Mouse (Mus musculus): Measurements from ENCODE around the gene Gls2.

DNA sequence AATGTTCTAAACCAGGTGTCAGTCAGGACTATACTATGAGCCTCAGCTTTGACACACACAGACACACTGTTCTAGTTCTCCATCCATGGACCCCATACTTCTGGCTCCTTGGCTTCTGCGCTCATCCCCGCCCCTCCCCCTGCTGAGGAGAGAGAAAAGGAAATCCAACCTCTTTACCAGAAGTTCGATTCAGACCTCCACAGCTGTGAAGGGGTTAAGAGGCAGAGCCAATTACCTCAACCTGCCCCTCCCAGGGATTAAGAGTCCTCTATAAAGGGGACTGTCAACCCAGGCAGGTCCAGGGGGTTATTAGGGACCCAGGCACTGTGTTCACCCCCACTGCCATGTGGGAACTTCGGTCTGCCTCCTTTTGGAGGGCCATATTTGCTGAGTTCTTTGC lies 31.3 kb downstream of the Gls2 start, which contains the start of gene Mip:
- TF ChIP-seq GATA1 (IDR thresholded peaks at IDR 0.05; ENCODE audit: low read length) = no peak
- TF ChIP-seq TAL1 (IDR thresholded peaks at IDR 0.05; ENCODE audit: low read length) = no peak

All from erythroblast, embryonic 14.5 days (primary cell).